Mouse (Mus musculus): Measurements from ENCODE around the gene Gdf9.
A peak's percentile ranks its signal among the peaks of the same experiment; 100 is the strongest.
"Not testable (repeated sequence)": the region's sequence is repeated elsewhere in the genome, so short reads cannot be mapped to it uniquely, and the experiment has no call there.

The Gdf9 gene

GRCm38 (mm10) chr11:53430670-53431346 is at the start of gene Gdf9, which contains the start of gene Uqcrq:
Gene Gdf9, plus strand, starts transcription at chr11:53431023.
Gene Uqcrq, minus strand, starts transcription at chr11:53430831.
- DNase-seq (ENCODE audit: extremely low read depth, low read depth) = peak; percentile 100

- no peak for DNase-seq (ENCODE audit: extremely low read depth, low read depth)
These were observed 46.9 kb upstream of the Gdf9 start for GRCm38 (mm10) chr11:53383758-53384428.

- no peak for DNase-seq (ENCODE audit: extremely low read depth, low read depth)
These were observed 37.0 kb upstream of the Gdf9 start for GRCm38 (mm10) chr11:53393856-53394255.

- DNase-seq (ENCODE audit: extremely low read depth, low read depth) = no peak
These were observed 27.2 kb upstream of the Gdf9 start for GRCm38 (mm10) chr11:53403638-53404037.

- DNase-seq (ENCODE audit: extremely low read depth, low read depth) = peak; percentile 36
These were observed 19.1 kb upstream of the Gdf9 start for GRCm38 (mm10) chr11:53411738-53412137.

- DNase-seq (ENCODE audit: extremely low read depth, low read depth) = no peak
These were observed 17.0 kb upstream of the Gdf9 start for GRCm38 (mm10) chr11:53413871-53414270.

GRCm38 (mm10) chr11:53418048-53418447 is 12.8 kb upstream of the Gdf9 start:
- no peak for DNase-seq (ENCODE audit: extremely low read depth, low read depth)

- no peak for DNase-seq (ENCODE audit: extremely low read depth, low read depth)
These were observed 7.8 kb upstream of the Gdf9 start, which contains the start of gene Leap2 for GRCm38 (mm10) chr11:53423036-53423435. Gene Leap2, minus strand, starts transcription at chr11:53423170.

GRCm38 (mm10) chr11:53424826-53425225 is 6.0 kb upstream of the Gdf9 start:
- DNase-seq (ENCODE audit: extremely low read depth, low read depth) = no peak

GRCm38 (mm10) chr11:53425251-53425650 is 5.6 kb upstream of the Gdf9 start:
- DNase-seq (ENCODE audit: extremely low read depth, low read depth) = no peak

GRCm38 (mm10) chr11:53425711-53426255 is 5.0 kb upstream of the Gdf9 start:
- DNase-seq (ENCODE audit: extremely low read depth, low read depth) = no peak

GRCm38 (mm10) chr11:53426914-53427313 is 3.9 kb upstream of the Gdf9 start:
- DNase-seq (ENCODE audit: extremely low read depth, low read depth) = not testable (repeated sequence)

GRCm38 (mm10) chr11:53427993-53428715 is 2.7 kb upstream of the Gdf9 start:
- no peak for DNase-seq (ENCODE audit: extremely low read depth, low read depth)

GRCm38 (mm10) chr11:53428716-53429057 is 2.1 kb upstream of the Gdf9 start:
- DNase-seq (ENCODE audit: extremely low read depth, low read depth) = no peak

- DNase-seq (ENCODE audit: extremely low read depth, low read depth) = no peak
These were observed 1.6 kb upstream of the Gdf9 start for GRCm38 (mm10) chr11:53429182-53429581.

- DNase-seq (ENCODE audit: extremely low read depth, low read depth) = no peak
These were observed 538 bp upstream of the Gdf9 start for GRCm38 (mm10) chr11:53430300-53430669.

- no peak for DNase-seq (ENCODE audit: extremely low read depth, low read depth)
These were observed 679 bp downstream of the Gdf9 start for GRCm38 (mm10) chr11:53431347-53432056.

GRCm38 (mm10) chr11:53433057-53433456 is 2.2 kb downstream of the Gdf9 start:
- DNase-seq (ENCODE audit: extremely low read depth, low read depth) = no peak

- DNase-seq (ENCODE audit: extremely low read depth, low read depth) = no peak
These were observed 4.7 kb downstream of the Gdf9 start for GRCm38 (mm10) chr11:53435504-53435903.

GRCm38 (mm10) chr11:53436338-53436737 is 5.5 kb downstream of the Gdf9 start:
- no peak for DNase-seq (ENCODE audit: extremely low read depth, low read depth)

- peak; percentile 36 for DNase-seq (ENCODE audit: extremely low read depth, low read depth)
These were observed 11.1 kb downstream of the Gdf9 start for GRCm38 (mm10) chr11:53441921-53442320.

All from MEL-GATA-1-ER (cell line).